Mouse (Mus musculus) forebrain, postnatal 0 days (tissue): ENCODE data around the gene Plbd2. TPM values are rescaled to one million over a fixed set of nuclear protein-coding genes. Genes with fewer than 3 reads are reported as not detected.

Experiments used
- ATAC-seq: fragments of 200-750 bp; cut with Nextera tagmentation; 2 replicates; pipeline ENCODE4 v1.8.0; 2017; ENCODE audit warnings: mild to moderate bottlenecking, moderate library complexity
- DNase-seq: peaks from one replicate; pipeline ENCODE4 v3.0.0-alpha.2; 2015
- H3K27ac ChIP-seq: fragments of 300-500 bp; sonication (generic); 2 replicates; pipeline ENCODE4 v1.5.1; 2014; ENCODE audit warnings: low read depth, mild to moderate bottlenecking, antibody characterized with exemption, low read length, moderate library complexity, mixed read lengths
- H3K27me3 ChIP-seq: fragments of 300-500 bp; sonication (generic); 2 replicates; pipeline ENCODE4 v1.6.1; 2014; ENCODE audit warnings: mild to moderate bottlenecking, low read length, mixed read lengths; ENCODE audit not compliant: insufficient read depth
- H3K36me3 ChIP-seq: fragments of 300-500 bp; sonication (generic); 2 replicates; pipeline ENCODE4 v1.6.1; 2014; ENCODE audit warnings: mild to moderate bottlenecking, moderate library complexity; ENCODE audit not compliant: insufficient read depth
- H3K4me1 ChIP-seq: fragments of 300-500 bp; sonication (generic); 2 replicates; pipeline ENCODE4 v1.6.1; 2014; ENCODE audit warnings: antibody characterized with exemption; ENCODE audit not compliant: insufficient read depth
- H3K4me2 ChIP-seq: fragments of 300-500 bp; sonication (generic); 2 replicates; pipeline ENCODE4 v1.6.1; 2014; ENCODE audit warnings: low read depth, mild to moderate bottlenecking, moderate library complexity
- H3K4me3 ChIP-seq: fragments of 300-500 bp; sonication (generic); 2 replicates; pipeline ENCODE4 v1.5.1; 2014; ENCODE audit warnings: low read depth, low read length, mixed read lengths
- H3K9ac ChIP-seq: fragments of 300-500 bp; sonication (generic); 2 replicates; pipeline ENCODE4 v1.6.1; 2014; ENCODE audit warnings: mild to moderate bottlenecking
- H3K9me3 ChIP-seq: fragments of 300-500 bp; sonication (generic); 2 replicates; pipeline ENCODE4 v1.6.1; 2016; ENCODE audit warnings: low read length
- CTCF ChIP-seq: sonication (generic); IDR thresholded peaks from 2 replicates; pipeline ENCODE4 v1.5.1; 2016; ENCODE audit warnings: antibody characterized with exemption, control low read depth, low read depth
- WGBS: fragments of 180-500 bp; shearing (Covaris S2); extraction: QIAGEN DNeasy Blood & Tissue Kit; methylation state at CpG from one replicate; pipeline ENCODE4 v1.1.7; 2014; 5-methylcytosine and 5-hydroxymethylcytosine counted together
- polyA plus RNA-seq: library from polyadenylated mRNA; unstranded; fragments of >200 nt; fragmentation: Nextera tagmentation; extraction: Ambion mirVana; gene quantifications from 2 replicates; pipeline ENCODE4 v1.2.1, GENCODE M21; 2015
- total RNA-seq: library from RNA; depleted of rRNA; stranded (reverse); fragments of >200 nt; gene quantifications from 2 replicates; pipeline ENCODE4 v1.2.3, GENCODE M21; 2014

Plbd2 gene
- total and polyA plus RNA-seq, 2 experiments from 2014 or later, result 23.7 to 39.4 TPM

- TF ChIP-seq CTCF, result peak; percentile 22; the same call in 1 of the 2 replicates
- Histone ChIP-seq H3K36me3 (no peaks in the 10 kb centered on the region), H3K4me3 (no peak overlapping the region), H3K9ac (no peak overlapping the region), H3K4me2 (no peak overlapping the region), H3K27ac (no peak overlapping the region), H3K9me3 (no peaks in the 10 kb centered on the region), H3K4me1 (no peaks in the 10 kb centered on the region), H3K27me3 (no peaks in the 10 kb centered on the region)
- DNase-seq (no peak), ATAC-seq (no peak)
- WGBS, result 9% methylated on average over 4 of the region's 4 CpGs
These were observed 36.4 kb downstream of the Plbd2 start for GRCm38 (mm10) chr5:120467026-120467425.

DNA sequence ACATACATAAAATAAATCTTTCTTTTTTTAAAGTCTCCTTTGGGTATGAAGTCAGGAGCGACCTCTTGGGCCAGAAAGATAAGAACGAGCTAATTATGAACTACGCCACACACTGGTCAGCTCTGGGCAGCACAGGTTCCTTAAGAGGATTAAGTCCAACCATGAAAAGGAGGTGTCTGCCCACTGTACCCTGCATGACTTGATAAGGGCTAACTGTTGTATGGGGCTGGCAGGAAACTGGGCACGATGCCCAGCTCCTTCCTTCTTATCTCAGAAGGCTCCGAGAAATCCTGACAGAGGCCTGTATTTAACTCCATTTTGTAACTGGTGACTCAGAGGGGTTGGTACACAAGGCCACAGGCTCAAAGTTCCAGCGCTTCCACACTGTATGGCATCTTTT, 37.6 kb downstream of the Plbd2 start:
- Histone ChIP-seq H3K4me2 (no peak overlapping the region), H3K36me3 (no peaks in the 10 kb centered on the region), H3K27me3 (no peaks in the 10 kb centered on the region), H3K9ac (no peak overlapping the region), H3K4me1 (no peaks in the 10 kb centered on the region), H3K9me3 (no peaks in the 10 kb centered on the region), H3K27ac (no peak overlapping the region), H3K4me3 (no peak overlapping the region)
- no peak for DNase-seq
- 58% methylated on average over 6 of the region's 6 CpGs for WGBS
- ATAC-seq, result no peak
- TF ChIP-seq CTCF, result no peak

DNA sequence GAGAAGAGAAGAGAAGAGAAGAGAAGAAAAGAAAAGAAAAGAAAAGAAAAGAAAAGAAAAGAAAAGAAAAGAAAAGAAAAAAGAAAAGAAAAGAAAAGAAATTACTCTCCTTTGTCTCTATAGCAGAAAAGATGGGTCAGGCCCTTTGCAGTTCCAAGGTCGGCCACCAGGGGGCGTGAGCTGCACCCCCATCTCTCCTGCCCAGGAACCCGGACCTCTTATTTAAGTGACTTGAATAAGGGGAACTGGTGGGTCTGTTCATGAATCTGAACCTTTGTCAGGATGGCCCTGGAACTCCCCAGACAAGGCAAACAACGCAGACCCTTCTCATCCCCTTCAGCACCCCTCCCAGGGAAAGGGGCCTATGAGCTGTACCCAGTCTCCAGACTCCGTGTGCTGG, 38.4 kb downstream of the Plbd2 start:
- DNase-seq (no peak), ATAC-seq (no peak)
- Histone ChIP-seq H3K4me1 (no peaks in the 10 kb centered on the region), H3K27me3 (no peaks in the 10 kb centered on the region), H3K9me3 (no peaks in the 10 kb centered on the region), H3K27ac (no peak overlapping the region), H3K4me3 (no peak overlapping the region), H3K36me3 (no peaks in the 10 kb centered on the region), H3K4me2 (no peak overlapping the region), H3K9ac (no peak overlapping the region)
- TF ChIP-seq CTCF, result peak; percentile 54
- WGBS, result 42% methylated on average over 5 of the region's 5 CpGs

- no peak for DNase-seq
These were observed 39.1 kb downstream of the Plbd2 start for GRCm38 (mm10) chr5:120464321-120464720.

GRCm38 (mm10) chr5:120461902-120462301, 41.5 kb downstream of the Plbd2 start:
- Histone ChIP-seq H3K27me3 (no peaks in the 10 kb centered on the region), H3K9ac (no peak overlapping the region), H3K4me3 (no peak overlapping the region), H3K9me3 (no peaks in the 10 kb centered on the region), H3K4me2 (no peak overlapping the region), H3K36me3 (no peaks in the 10 kb centered on the region), H3K4me1 (no peaks in the 10 kb centered on the region), H3K27ac (no peak overlapping the region)
- DNase-seq (no peak), ATAC-seq (no peak)
- TF ChIP-seq CTCF, result no peak
- WGBS, result 82% methylated on average over 15 of the region's 15 CpGs

More at GRCm38 (mm10) chr5:120464321-120464720, 39.1 kb downstream of the Plbd2 start:
- no peak overlapping the region for H3K4me3 ChIP-seq
- no peak overlapping the region for H3K27ac ChIP-seq
- no peaks in the 10 kb centered on the region for H3K36me3 ChIP-seq
- WGBS, result 83% methylated on average over 4 of the region's 4 CpGs
- ATAC-seq, result no peak
- TF ChIP-seq CTCF, result peak; percentile 69
- no peaks in the 10 kb centered on the region for H3K9me3 ChIP-seq
- no peak overlapping the region for H3K9ac ChIP-seq
- H3K27me3 ChIP-seq, result no peaks in the 10 kb centered on the region
- no peaks in the 10 kb centered on the region for H3K4me1 ChIP-seq
- H3K4me2 ChIP-seq, result no peak overlapping the region

- no peak overlapping the region for H3K9ac ChIP-seq
- WGBS, result 79% methylated on average over 10 of the region's 10 CpGs
- H3K4me2 ChIP-seq, result no peak overlapping the region
- H3K4me3 ChIP-seq, result no peak overlapping the region
- TF ChIP-seq CTCF, result no peak
- no peaks in the 10 kb centered on the region for H3K9me3 ChIP-seq
- DNase-seq, result no peak
- no peak overlapping the region for H3K27ac ChIP-seq
- no peak for ATAC-seq
- H3K36me3 ChIP-seq, result no peaks in the 10 kb centered on the region
- no peaks in the 10 kb centered on the region for H3K4me1 ChIP-seq
- no peaks in the 10 kb centered on the region for H3K27me3 ChIP-seq
These were observed 44.3 kb downstream of the Plbd2 start for GRCm38 (mm10) chr5:120459133-120459532.

DNA sequence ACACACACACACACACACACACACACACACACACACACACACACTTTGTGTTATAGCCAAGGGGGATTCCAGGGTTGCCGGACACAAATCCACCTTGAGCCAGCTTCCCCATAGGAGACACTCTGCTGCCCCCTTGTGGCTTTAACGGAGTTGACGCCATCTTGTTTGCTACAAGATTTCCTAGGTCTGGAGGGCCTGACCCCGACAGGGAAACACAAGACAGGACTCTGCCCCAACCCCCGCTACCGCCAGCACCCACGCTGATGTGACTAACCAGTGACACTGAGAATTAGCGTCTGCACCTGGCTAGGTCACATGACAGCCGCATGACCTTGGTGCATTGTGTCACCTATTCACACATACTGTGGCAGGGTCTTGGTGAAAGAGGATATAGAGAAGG, 45.8 kb downstream of the Plbd2 start:
- Histone ChIP-seq H3K4me3 (no peak overlapping the region), H3K4me1 (no peaks in the 10 kb centered on the region), H3K9ac (no peak overlapping the region), H3K27me3 (no peaks in the 10 kb centered on the region), H3K4me2 (no peak overlapping the region), H3K36me3 (no peaks in the 10 kb centered on the region), H3K27ac (no peak overlapping the region), H3K9me3 (no peaks in the 10 kb centered on the region)
- WGBS, result 5% methylated on average over 9 of the region's 9 CpGs
- TF ChIP-seq CTCF, result peak; percentile 79
- no peak for ATAC-seq
- DNase-seq, result peak; percentile 80
